Mouse (Mus musculus) megakaryocyte, adult 5-6 weeks (primary cell): ENCODE data around the gene Kctd21. TPM values are rescaled to one million over a fixed set of nuclear protein-coding genes. Genes with fewer than 3 reads are reported as not detected.

Source experiments
- ATAC-seq: 2 replicates; pipeline ENCODE4 v1.8.0; 2016; ENCODE audit warnings: mild to moderate bottlenecking, inconsistent platforms; ENCODE audit not compliant: poor library complexity, severe bottlenecking
- total RNA-seq, 2 experiments: library from RNA; stranded (forward) in 1 of 2; stranded (reverse) in 1 of 2; fragments of 153-499, 151-499 nt in 1 of 2; fragments of 221-1000, 200-1000 nt in 1 of 2; gene quantifications; 2 replicates each; pipeline versions ENCODE4 v1.2.3 to v1.2.4; 2015 to 2017

Gene Kctd21
- 3.3 and 4.5 TPM in 2 replicates for total RNA-seq (2015)
- total RNA-seq (2017), result 1.8 and 2.3 TPM in 2 replicates

- ATAC-seq, result peak; percentile 93
These were observed at the start of gene Kctd21, which contains the start of gene Usp35 for GRCm38 (mm10) chr7:97331726-97332666. Kctd21 (plus strand) TSS chr7:97332327. Usp35 (minus strand) TSS chr7:97332020.

GRCm38 (mm10) chr7:97296986-97297385 is 35.1 kb upstream of the Kctd21 start:
- no peak for ATAC-seq

- ATAC-seq, result peak; percentile 81
These were observed 34.7 kb upstream of the Kctd21 start for GRCm38 (mm10) chr7:97297466-97297865.

GRCm38 (mm10) chr7:97298279-97298678 is 33.8 kb upstream of the Kctd21 start:
- ATAC-seq, result no peak

GRCm38 (mm10) chr7:97298943-97299342 is 33.2 kb upstream of the Kctd21 start:
- no peak for ATAC-seq

- ATAC-seq, result peak; percentile 41; the same call in 1 of the 2 replicates
These were observed 31.2 kb upstream of the Kctd21 start for GRCm38 (mm10) chr7:97300914-97301313.

- ATAC-seq, result no peak
These were observed 30.8 kb upstream of the Kctd21 start for GRCm38 (mm10) chr7:97301321-97301720.

- ATAC-seq, result no peak
These were observed 29.9 kb upstream of the Kctd21 start for GRCm38 (mm10) chr7:97302261-97302660.

- ATAC-seq, result no peak
These were observed 29.3 kb upstream of the Kctd21 start for GRCm38 (mm10) chr7:97302876-97303275.

GRCm38 (mm10) chr7:97303614-97304013 is 28.5 kb upstream of the Kctd21 start:
- ATAC-seq, result no peak

GRCm38 (mm10) chr7:97304471-97304870 is 27.7 kb upstream of the Kctd21 start:
- ATAC-seq, result no peak

- no peak for ATAC-seq
These were observed 26.9 kb upstream of the Kctd21 start for GRCm38 (mm10) chr7:97305206-97305605.

- no peak for ATAC-seq
These were observed 25.3 kb upstream of the Kctd21 start for GRCm38 (mm10) chr7:97306813-97307212.

GRCm38 (mm10) chr7:97307546-97307945 is 24.6 kb upstream of the Kctd21 start:
- no peak for ATAC-seq

- ATAC-seq, result no peak
These were observed 22.4 kb upstream of the Kctd21 start for GRCm38 (mm10) chr7:97309461-97310340.

- ATAC-seq, result no peak
These were observed 21.8 kb upstream of the Kctd21 start for GRCm38 (mm10) chr7:97310341-97310635.

GRCm38 (mm10) chr7:97311620-97312019 is 20.5 kb upstream of the Kctd21 start:
- ATAC-seq, result no peak

- no peak for ATAC-seq
These were observed 19.9 kb upstream of the Kctd21 start for GRCm38 (mm10) chr7:97312196-97312595.

- ATAC-seq, result no peak
These were observed 19.3 kb upstream of the Kctd21 start for GRCm38 (mm10) chr7:97312856-97313255.

- no peak for ATAC-seq
These were observed 18.6 kb upstream of the Kctd21 start for GRCm38 (mm10) chr7:97313364-97313995.

- no peak for ATAC-seq
These were observed 17.5 kb upstream of the Kctd21 start for GRCm38 (mm10) chr7:97314646-97315045.
